Mouse (Mus musculus): ENCODE measurements around the gene Ttc13.

Gene Ttc13

GRCm38 (mm10) chr8:124653568-124654475 lies 68.0 kb downstream of the Ttc13 start:
- peak; percentile 72 for DNase-seq

GRCm38 (mm10) chr8:124652546-124652945 lies 69.2 kb downstream of the Ttc13 start:
- peak; percentile 62 for DNase-seq

- DNase-seq = no peak
Measured at GRCm38 (mm10) chr8:124651776-124652175, 70.0 kb downstream of the Ttc13 start.

GRCm38 (mm10) chr8:124648311-124648710 lies 73.5 kb downstream of the Ttc13 start:
- no peak for DNase-seq

GRCm38 (mm10) chr8:124643540-124644339 lies 78.0 kb downstream of the Ttc13 start:
- DNase-seq = peak; percentile 77

GRCm38 (mm10) chr8:124641599-124641998 lies 80.2 kb downstream of the Ttc13 start:
- no peak for DNase-seq

- no peak for DNase-seq
Measured at GRCm38 (mm10) chr8:124635247-124635502, 86.6 kb downstream of the Ttc13 start.

GRCm38 (mm10) chr8:124634411-124635246 lies 87.2 kb downstream of the Ttc13 start:
- no peak for DNase-seq

- peak; percentile 84 for DNase-seq
Measured at GRCm38 (mm10) chr8:124633001-124633703, 88.6 kb downstream of the Ttc13 start.

GRCm38 (mm10) chr8:124631966-124632365 lies 89.8 kb downstream of the Ttc13 start:
- no peak for DNase-seq

- no peak for DNase-seq
Measured at GRCm38 (mm10) chr8:124630891-124631290, 90.9 kb downstream of the Ttc13 start.

GRCm38 (mm10) chr8:124630489-124630888 lies 91.3 kb downstream of the Ttc13 start:
- DNase-seq = peak; percentile 62

GRCm38 (mm10) chr8:124626251-124626650 lies 95.5 kb downstream of the Ttc13 start:
- no peak for DNase-seq
